Mouse (Mus musculus) CH12F3 (cell line): ENCODE measurements around the gene Slc25a29.

Source experiments
- in situ Hi-C: fragments of 300-500 bp; cut with MboI; formaldehyde crosslinking; loops from 2 replicates; pipeline ENCODE4 v1.14.3; 2020; ENCODE audit warnings: low sequenced_read_pairs

The Slc25a29 gene

GRCm38 (mm10) chr12:108834786-108835185 lies 897 bp downstream of the Slc25a29 start:
- in situ Hi-C loops = no loop called here

- in situ Hi-C loops = no loop called here
Measured at GRCm38 (mm10) chr12:108834337-108834736, 1.3 kb downstream of the Slc25a29 start.

- in situ Hi-C loops = no loop called here
Measured at GRCm38 (mm10) chr12:108833408-108833807, 2.3 kb downstream of the Slc25a29 start.

GRCm38 (mm10) chr12:108832851-108833250 lies 2.8 kb downstream of the Slc25a29 start:
- in situ Hi-C loops = no loop called here

- in situ Hi-C loops = no loop called here
Measured at GRCm38 (mm10) chr12:108831966-108832643, 3.6 kb downstream of the Slc25a29 start.

- in situ Hi-C loops = no loop called here
Measured at GRCm38 (mm10) chr12:108830358-108830757, 5.3 kb downstream of the Slc25a29 start.

- in situ Hi-C loops = no loop called here
Measured at GRCm38 (mm10) chr12:108829636-108830035, 6.0 kb downstream of the Slc25a29 start.

- in situ Hi-C loops = no loop called here
Measured at GRCm38 (mm10) chr12:108827641-108828040, 8.0 kb downstream of the Slc25a29 start.

GRCm38 (mm10) chr12:108826958-108827535 lies 8.6 kb downstream of the Slc25a29 start:
- in situ Hi-C loops = no loop called here

- in situ Hi-C loops = no loop called here
Measured at GRCm38 (mm10) chr12:108826282-108826957, 9.3 kb downstream of the Slc25a29 start.

- in situ Hi-C loops = no loop called here
Measured at GRCm38 (mm10) chr12:108825561-108826224, 10.0 kb downstream of the Slc25a29 start.

GRCm38 (mm10) chr12:108824225-108824874 lies 11.3 kb downstream of the Slc25a29 start:
- in situ Hi-C loops = no loop called here

GRCm38 (mm10) chr12:108823036-108823435 lies 12.6 kb downstream of the Slc25a29 start:
- in situ Hi-C loops = no loop called here

GRCm38 (mm10) chr12:108820461-108820860 lies 15.2 kb downstream of the Slc25a29 start:
- in situ Hi-C loops = no loop called here

GRCm38 (mm10) chr12:108816569-108816968 lies 19.1 kb downstream of the Slc25a29 start:
- in situ Hi-C loops = no loop called here

GRCm38 (mm10) chr12:108814470-108814869 lies 21.2 kb downstream of the Slc25a29 start:
- in situ Hi-C loops = no loop called here

- in situ Hi-C loops = no loop called here
Measured at GRCm38 (mm10) chr12:108812463-108812862, 23.2 kb downstream of the Slc25a29 start.

GRCm38 (mm10) chr12:108811133-108811532 lies 24.6 kb downstream of the Slc25a29 start:
- in situ Hi-C loops = no loop called here

GRCm38 (mm10) chr12:108810309-108810708 lies 25.4 kb downstream of the Slc25a29 start:
- in situ Hi-C loops = no loop called here

GRCm38 (mm10) chr12:108809771-108810170 lies 25.9 kb downstream of the Slc25a29 start:
- in situ Hi-C loops = no loop called here

- in situ Hi-C loops = no loop called here
Measured at GRCm38 (mm10) chr12:108808465-108808864, 27.2 kb downstream of the Slc25a29 start.
